Mouse (Mus musculus): Measurements from ENCODE around the gene Scaper. TPM values are rescaled to one million over a fixed set of nuclear protein-coding genes. Genes with fewer than 3 reads are reported as not detected.

The Scaper gene
- polyA plus RNA-seq (2017; shearing (Covaris generic)), result 26.1 TPM

DNA sequence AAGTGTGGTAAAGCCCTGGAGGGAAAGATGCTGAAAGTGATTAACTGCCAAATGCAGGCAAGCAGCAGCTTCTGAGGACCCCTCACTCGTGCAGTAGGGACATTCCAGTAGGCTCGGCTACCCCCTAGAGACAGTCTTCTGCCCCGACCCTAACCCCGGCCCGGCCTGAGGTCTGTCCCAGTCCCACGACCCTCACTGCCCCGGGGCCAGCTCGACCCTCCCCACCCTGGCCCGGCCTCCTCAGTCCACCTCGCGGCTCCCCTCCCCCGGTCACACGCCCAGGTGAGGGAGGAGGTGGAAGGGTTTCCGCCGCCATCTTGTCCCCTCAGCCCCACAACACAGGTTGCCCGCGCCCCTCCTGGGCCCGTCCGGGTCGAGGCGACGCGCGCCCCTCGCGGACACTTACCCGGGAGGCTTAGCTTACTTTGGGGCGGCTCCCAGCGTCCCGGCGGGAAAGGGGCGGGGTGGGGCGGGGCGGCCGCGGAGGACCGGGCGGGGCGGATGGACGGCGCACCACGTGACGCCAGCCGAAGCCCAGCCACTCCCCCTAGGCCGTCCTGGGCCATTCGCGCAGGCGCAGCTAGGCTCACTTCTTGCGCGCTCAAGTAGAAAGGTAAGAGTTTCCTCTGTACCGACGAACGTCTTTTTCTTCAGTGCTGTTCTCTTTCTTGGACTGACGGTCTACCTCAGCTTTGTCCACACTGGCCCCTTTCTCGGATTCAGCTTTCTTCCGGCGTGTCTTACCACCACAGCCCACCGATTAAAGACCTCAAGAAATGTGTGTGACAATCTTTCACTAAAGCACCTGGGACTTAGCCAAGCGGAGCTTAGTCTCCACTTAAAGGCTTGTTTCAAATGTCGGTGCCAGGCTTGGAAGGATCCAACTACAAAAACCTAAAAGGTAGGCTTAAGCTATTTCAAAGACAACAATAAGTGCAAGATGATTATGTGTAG lies at the start of gene Scaper:
Gene Scaper (minus strand): TSS at position 456 of the 954 bp plus-strand sequence.

GRCm38 (mm10) chr9:55538377-55538776 lies 399.5 kb downstream of the Scaper start, which contains the start of gene Isl2:
Gene Isl2 (plus strand): TSS chr9:55538672.

DNA sequence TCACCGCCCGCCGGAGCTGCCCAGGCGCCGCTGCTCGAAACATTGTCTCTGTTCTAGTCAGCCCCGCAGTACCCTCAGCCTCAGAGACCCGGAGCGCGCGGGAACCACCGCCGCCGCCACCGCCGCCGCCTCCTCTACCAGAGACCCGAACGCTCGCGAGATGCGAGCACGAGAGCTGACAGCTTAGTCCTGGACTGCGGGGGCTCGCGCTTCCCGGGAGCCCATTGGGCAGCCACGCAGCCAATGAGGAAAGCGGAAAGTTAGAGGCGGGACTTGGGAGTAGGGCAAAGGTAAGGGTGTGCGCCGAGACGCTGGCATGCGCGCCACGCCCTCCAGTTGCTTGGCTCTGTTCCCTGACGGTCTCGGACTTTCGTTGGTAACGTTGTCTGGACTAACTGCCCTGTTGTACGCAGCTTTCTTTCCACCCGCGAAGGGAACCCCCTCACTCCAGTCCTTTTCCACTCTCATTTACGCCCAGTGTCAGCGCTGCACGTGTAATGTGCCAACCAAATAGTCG lies 425.8 kb downstream of the Scaper start, which contains the start of gene Etfa:
Gene Etfa (minus strand): TSS at position 217 of the 517 bp plus-strand sequence.

Other genes starting within 250 kb of the Scaper start
- gene 4930563M21Rik, start 72.4 kb upstream of the Scaper start, polyA plus RNA-seq (2017; shearing (Covaris generic)), result not detected
- gene Rcn2, start 103.7 kb upstream of the Scaper start, polyA plus RNA-seq (2017; shearing (Covaris generic)), result 14.2 TPM
- 169 TPM for gene Pstpip1, start 151.8 kb upstream of the Scaper start, polyA plus RNA-seq (2017; shearing (Covaris generic))
- gene Tspan3, start 227.4 kb upstream of the Scaper start, polyA plus RNA-seq (2017; shearing (Covaris generic)), result 54.5 TPM

Data from activated CD4-positive, CD25-positive, alpha-beta regulatory T cell, adult 9 weeks (primary cell).